Mouse (Mus musculus): ENCODE results near the gene Flt1. TPM values are rescaled to one million over a fixed set of nuclear protein-coding genes. Genes with fewer than 3 reads are reported as not detected.

The Flt1 gene
- total RNA-seq (2023), result under 1 TPM in 1 of 2 experiments, not detected in 1; 0.15 TPM

DNA sequence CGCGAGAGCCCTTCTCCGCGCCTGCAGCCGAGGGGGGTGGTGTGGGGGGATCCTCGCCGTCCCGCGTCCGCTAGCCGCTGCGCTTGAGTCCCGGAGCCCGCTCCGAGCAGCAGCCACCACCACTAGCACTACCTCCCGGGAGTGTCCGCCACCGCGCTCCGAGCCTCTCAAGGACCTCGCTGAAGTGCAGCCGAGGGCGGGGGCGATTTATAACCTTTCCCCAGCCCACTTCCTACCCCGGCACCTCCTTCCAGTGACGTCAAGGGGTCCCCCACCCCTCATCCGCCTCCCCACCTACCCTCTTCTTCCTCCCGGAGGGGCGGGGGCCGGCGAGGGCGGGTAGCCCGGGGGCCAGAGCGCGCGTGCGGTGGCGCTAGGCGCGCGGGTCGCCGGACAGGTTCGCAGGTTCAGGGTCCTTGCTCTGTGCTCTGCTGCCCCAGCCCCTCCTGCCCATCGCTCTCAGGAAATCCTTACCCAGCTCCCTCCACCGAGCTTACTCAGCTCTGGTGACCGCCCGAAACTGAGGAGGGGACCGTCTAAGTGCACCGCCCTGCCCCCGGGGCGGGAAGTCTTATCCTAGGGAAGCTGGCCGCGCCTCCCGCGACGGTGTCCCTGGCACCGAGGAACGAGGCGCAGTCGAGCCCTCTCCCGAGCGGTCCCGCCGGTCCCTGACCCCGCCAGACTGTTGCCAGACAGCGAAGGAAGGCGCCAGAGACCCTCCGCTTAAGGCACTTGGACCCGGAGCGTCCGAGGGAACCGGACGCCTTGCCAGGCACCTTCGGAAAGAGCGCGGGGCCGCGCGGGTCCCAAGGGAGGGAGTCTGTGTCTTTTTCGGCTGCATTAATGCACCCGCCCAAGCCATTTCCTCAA lies at the start of gene Flt1:
Gene Flt1, minus strand, starts transcription at position 181 of the 870 bp plus-strand sequence.

Other genes with a start within 250 kb of the Flt1 start
- 10 to 100 TPM; 66.1 to 77.5 TPM for gene Pomp, start 134.4 kb upstream of the Flt1 start, total RNA-seq (2023)
- gene Slc46a3, start 168.8 kb upstream of the Flt1 start, total RNA-seq (2023), result 10 to 100 TPM in 1 of 2 experiments, 1 to 10 TPM in 1; 9.5 to 14.6 TPM
- 1 to 10 TPM in 1 of 2 experiments, under 1 TPM in 1; 0.92 to 1.8 TPM for gene Mtus2, start 231.3 kb upstream of the Flt1 start, total RNA-seq (2023)